Mouse (Mus musculus) ES-Bruce4 (cell line): ENCODE data around the gene Sema3g.

ENCODE experiments used
- CTCF ChIP-seq: IDR thresholded peaks from one replicate; pipeline ENCODE4 v1.8.1; 2011; ENCODE audit warnings: low read depth, low read length
- EP300 ChIP-seq: IDR thresholded peaks from 2 replicates; pipeline ENCODE4 v1.6.1; 2011; ENCODE audit warnings: low read depth, low read length; ENCODE audit not compliant: insufficient read depth

DNA sequence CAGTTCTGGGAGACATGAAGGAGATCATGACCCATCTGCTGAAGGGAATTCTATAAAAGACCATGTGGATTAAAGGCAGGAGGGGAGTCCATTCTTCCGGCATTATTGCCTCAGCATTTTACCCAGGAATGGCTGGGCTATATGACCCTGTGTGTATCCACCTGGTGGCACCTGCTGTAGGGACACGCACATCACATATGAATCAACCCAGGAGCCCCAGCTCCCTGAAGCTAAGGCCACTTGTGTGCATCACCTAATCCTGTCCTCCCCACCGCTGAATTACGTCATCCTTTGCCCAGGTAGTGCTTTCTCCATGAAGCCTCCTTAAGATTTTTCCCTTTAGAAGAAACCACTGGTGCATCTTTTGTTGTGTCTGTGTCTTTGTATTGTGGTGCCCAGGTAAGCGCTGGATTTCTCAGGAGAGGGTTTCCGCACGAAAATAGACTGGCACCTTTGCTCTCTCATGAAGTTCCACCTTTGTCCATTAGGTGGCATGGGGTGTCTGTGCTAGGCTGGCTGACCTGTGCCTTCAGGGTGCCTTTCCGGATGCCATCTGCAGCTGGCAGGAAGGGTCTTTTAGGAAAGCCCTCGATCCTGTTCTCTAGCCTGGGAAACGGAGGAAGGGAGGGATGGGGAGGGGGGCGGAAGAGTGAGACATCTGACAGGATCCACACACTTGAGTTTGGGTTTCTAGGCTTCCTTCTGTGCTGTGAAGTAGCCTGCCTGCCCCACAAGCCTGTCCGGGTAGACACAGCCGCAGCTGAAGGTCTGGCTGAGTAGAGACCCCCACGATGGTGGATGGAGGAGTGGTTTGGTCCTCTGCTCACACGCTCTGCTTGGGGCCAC is 2.3 kb upstream of the Sema3g start:
- TF ChIP-seq CTCF (peak; percentile 70), EP300 (no peak)
